Mouse (Mus musculus) forebrain, embryonic 12.5 days (tissue): ENCODE results near the gene Podnl1. TPM values are rescaled to one million over a fixed set of nuclear protein-coding genes. Genes with fewer than 3 reads are reported as not detected.
A peak's percentile ranks its signal among the peaks of the same experiment; 100 is the strongest.

ENCODE experiments used
- ATAC-seq: fragments of 200-750 bp; cut with Nextera tagmentation; 2 replicates; pipeline ENCODE4 v1.8.0; 2017; ENCODE audit warnings: moderate TSS enrichment; ENCODE audit not compliant: low FRiP score
- H3K27ac ChIP-seq: fragments of 300-500 bp; sonication (generic); 2 replicates; pipeline ENCODE4 v1.5.1; 2016; ENCODE audit warnings: mild to moderate bottlenecking
- H3K27me3 ChIP-seq: fragments of 300-500 bp; sonication (generic); 2 replicates; pipeline ENCODE4 v1.6.1; 2016; ENCODE audit warnings: mild to moderate bottlenecking
- H3K36me3 ChIP-seq: fragments of 300-500 bp; sonication (generic); replicated peaks from 2 replicates; pipeline ENCODE4 v1.6.1; 2016; ENCODE audit warnings: mild to moderate bottlenecking
- H3K4me1 ChIP-seq: fragments of 300-500 bp; sonication (generic); 2 replicates; pipeline ENCODE4 v1.6.1; 2016
- H3K4me2 ChIP-seq: fragments of 300-500 bp; sonication (generic); 2 replicates; pipeline ENCODE4 v1.6.1; 2016; ENCODE audit warnings: mild to moderate bottlenecking, moderate library complexity
- H3K4me3 ChIP-seq: fragments of 300-500 bp; sonication (generic); replicated peaks from 2 replicates; pipeline ENCODE4 v1.5.1; 2016; ENCODE audit warnings: mild to moderate bottlenecking
- H3K9ac ChIP-seq: fragments of 300-500 bp; sonication (generic); 2 replicates; pipeline ENCODE4 v1.6.1; 2016; ENCODE audit warnings: mild to moderate bottlenecking
- H3K9me3 ChIP-seq: fragments of 300-500 bp; sonication (generic); 2 replicates; pipeline ENCODE4 v1.6.1; 2016
- WGBS: fragments of 180-500 bp; shearing (Covaris S2); methylation state at CpG from one replicate; pipeline ENCODE4 v1.1.7; 2016; 5-methylcytosine and 5-hydroxymethylcytosine counted together
- microRNA counts: library from miRNA; unstranded; fragments of <30 nt; microRNA quantifications from one replicate; lab custom pipeline; 2017
- microRNA-seq: library from miRNA; unstranded; fragments of <30 nt; microRNA quantifications from one replicate; pipeline ENCODE4, GENCODE M21; 2017
- polyA plus RNA-seq: library from polyadenylated mRNA; unstranded; fragments of >200 nt; fragmentation: Nextera tagmentation; extraction: Ambion mirVana; gene quantifications from 2 replicates; pipeline ENCODE4 v1.2.1, GENCODE M21; 2016

Gene Podnl1
- polyA plus RNA-seq, 1 experiment from 2014 or later = 0.32 TPM

GRCm38 (mm10) chr8:84173861-84174260, 48.1 kb downstream of the Podnl1 start:
- WGBS = 87% methylated on average over 6 of the region's 6 CpGs
- Histone ChIP-seq H3K36me3 (peaks cover 73% of the 10 kb centered on the region), H3K27ac (no peak overlapping the region), H3K9me3 (no peaks in the 10 kb centered on the region), H3K4me1 (peaks cover 8% of the 10 kb centered on the region), H3K4me3 (no peak overlapping the region), H3K9ac (no peak overlapping the region), H3K4me2 (no peak overlapping the region), H3K27me3 (no peaks in the 10 kb centered on the region)
- ATAC-seq = no peak

- Histone ChIP-seq H3K4me2 (no peak overlapping the region), H3K27me3 (no peaks in the 10 kb centered on the region), H3K9ac (no peak overlapping the region), H3K27ac (no peak overlapping the region), H3K4me1 (peaks cover 35% of the 10 kb centered on the region), H3K4me3 (no peak overlapping the region), H3K9me3 (no peaks in the 10 kb centered on the region), H3K36me3 (peaks cover 65% of the 10 kb centered on the region)
- no peak for ATAC-seq
- WGBS = 35% methylated on average over 3 of the region's 3 CpGs
Observed at GRCm38 (mm10) chr8:84176560-84176959, 50.8 kb downstream of the Podnl1 start.

- peaks cover 57% of the 10 kb centered on the region for H3K36me3 ChIP-seq
- H3K9ac ChIP-seq = no peak overlapping the region
- H3K27me3 ChIP-seq = no peaks in the 10 kb centered on the region
- no peaks in the 10 kb centered on the region for H3K9me3 ChIP-seq
- ATAC-seq = no peak
- peaks cover 41% of the 10 kb centered on the region for H3K4me1 ChIP-seq
- no peak overlapping the region for H3K27ac ChIP-seq
- WGBS = 97% methylated on average over 3 of the region's 3 CpGs
- no peak overlapping the region for H3K4me2 ChIP-seq
- no peak overlapping the region for H3K4me3 ChIP-seq
Observed at GRCm38 (mm10) chr8:84177405-84177804, 51.6 kb downstream of the Podnl1 start.

GRCm38 (mm10) chr8:84178592-84178991, 52.8 kb downstream of the Podnl1 start:
- no peaks in the 10 kb centered on the region for H3K27me3 ChIP-seq
- H3K4me3 ChIP-seq = no peak overlapping the region
- no peak for ATAC-seq
- no peak overlapping the region; the same call in none of the 2 replicates for H3K4me2 ChIP-seq
- peaks cover 45% of the 10 kb centered on the region for H3K36me3 ChIP-seq
- no peaks in the 10 kb centered on the region for H3K9me3 ChIP-seq
- no peak overlapping the region for H3K27ac ChIP-seq
- WGBS = 86% methylated on average over 8 of the region's 8 CpGs
- peaks cover 48% of the 10 kb centered on the region for H3K4me1 ChIP-seq
- H3K9ac ChIP-seq = no peak overlapping the region

GRCm38 (mm10) chr8:84179946-84180345, 54.2 kb downstream of the Podnl1 start:
- Histone ChIP-seq H3K4me2 (peak overlapping the region; percentile 85), H3K27ac (peak overlapping the region; percentile 92), H3K4me3 (peak overlapping the region; percentile 33), H3K36me3 (peaks cover 31% of the 10 kb centered on the region), H3K27me3 (peaks cover 6% of the 10 kb centered on the region; the same call in 1 of the 2 replicates), H3K9me3 (no peaks in the 10 kb centered on the region), H3K9ac (peak overlapping the region; percentile 67), H3K4me1 (peaks cover 57% of the 10 kb centered on the region)
- ATAC-seq = no peak; the same call in 1 of the 2 replicates
- WGBS = 4% methylated on average over 4 of the region's 4 CpGs

- peak overlapping the region; percentile 85 for H3K4me2 ChIP-seq
- peak overlapping the region; percentile 67 for H3K9ac ChIP-seq
- H3K4me3 ChIP-seq = peak overlapping the region; percentile 33
- H3K9me3 ChIP-seq = no peaks in the 10 kb centered on the region
- ATAC-seq = peak; percentile 78
- H3K36me3 ChIP-seq = peaks cover 24% of the 10 kb centered on the region
- H3K27ac ChIP-seq = peak overlapping the region; percentile 92
- H3K27me3 ChIP-seq = peaks cover 11% of the 10 kb centered on the region; the same call in 1 of the 2 replicates
- WGBS = 4% methylated on average over 16 of the region's 16 CpGs
- peaks cover 57% of the 10 kb centered on the region for H3K4me1 ChIP-seq
Observed at GRCm38 (mm10) chr8:84180530-84181190, 54.9 kb downstream of the Podnl1 start.

MicroRNAs encoded within 50 kb of the gene (microRNA counts, 519-probe panel; counts per million panel counts)
- 2,964 counts per million, percentile 23 among the panel's probes with 10 or more counts for microRNA mmu-miR-181c (lab: Ali Mortazavi, UCI)
- not detected for microRNA mmu-miR-709 (lab: Ali Mortazavi, UCI)

Small RNAs within 50 kb of the gene (microRNA-seq; reads per million reads assigned to microRNA genes)
- not detected for gene Gm25110
- gene Mir181c = 12,345 reads per million, percentile 96 among the genes with 10 or more reads in this experiment
- gene Mir181d = 10,531 reads per million, percentile 95 among the genes with 10 or more reads in this experiment
- gene Mir709 = not detected

Other genes with a start within 250 kb of the Podnl1 start
- gene Adgrl1, start 225.9 kb upstream of the Podnl1 start, polyA plus RNA-seq = 30.4 and 31.3 TPM in 2 replicates
- 0.88 and 0.90 TPM in 2 replicates for gene Gm10644, start 170.8 kb upstream of the Podnl1 start, polyA plus RNA-seq
- 59.0 and 61.0 TPM in 2 replicates for gene Asf1b, start 170.5 kb upstream of the Podnl1 start, polyA plus RNA-seq
- gene Prkaca, start 153.0 kb upstream of the Podnl1 start, polyA plus RNA-seq = 181 and 187 TPM in 2 replicates
- gene Samd1, start 128.3 kb upstream of the Podnl1 start, polyA plus RNA-seq = 9.9 and 11.4 TPM in 2 replicates
- gene 1700067K01Rik, start 124.5 kb upstream of the Podnl1 start, polyA plus RNA-seq = 1.2 TPM in 2 replicates
- not detected in 2 replicates for gene 2210011C24Rik, start 113.8 kb upstream of the Podnl1 start, polyA plus RNA-seq
- gene Palm3, start 104.5 kb upstream of the Podnl1 start, polyA plus RNA-seq = 3.3 and 4.1 TPM in 2 replicates
- 0.09 and 0.24 TPM in 2 replicates for gene Il27ra, start 83.4 kb upstream of the Podnl1 start, polyA plus RNA-seq
- not detected in 2 replicates for gene Rln3, start 81.0 kb upstream of the Podnl1 start, polyA plus RNA-seq
- 2.2 and 2.4 TPM in 2 replicates for gene Gm10643, start 60.9 kb upstream of the Podnl1 start, polyA plus RNA-seq
- 8.4 and 9.2 TPM in 2 replicates for gene Rfx1, start 59.2 kb upstream of the Podnl1 start, polyA plus RNA-seq
- gene Dcaf15, start 21.2 kb upstream of the Podnl1 start, polyA plus RNA-seq = 18.7 and 19.4 TPM in 2 replicates
- 17.7 and 20.4 TPM in 2 replicates for gene Cc2d1a, start 21.9 kb downstream of the Podnl1 start, polyA plus RNA-seq
- gene 4930432K21Rik, start 22.0 kb downstream of the Podnl1 start, polyA plus RNA-seq = 2.1 and 2.3 TPM in 2 replicates
- gene Nanos3, start 59.2 kb downstream of the Podnl1 start, polyA plus RNA-seq = 5.9 and 6.0 TPM in 2 replicates
- 47.7 and 53.4 TPM in 2 replicates for gene Zswim4, start 111.1 kb downstream of the Podnl1 start, polyA plus RNA-seq
- gene D8Ertd738e, start 123.7 kb downstream of the Podnl1 start, polyA plus RNA-seq = 267 and 271 TPM in 2 replicates
- gene Mri1, start 131.3 kb downstream of the Podnl1 start, polyA plus RNA-seq = 49.1 and 60.1 TPM in 2 replicates
- 20.6 and 29.1 TPM in 2 replicates for gene Ccdc130, start 144.4 kb downstream of the Podnl1 start, polyA plus RNA-seq